18 mouse cellular contexts compared by ENCODE assay signal in the genomic region with DNA sequence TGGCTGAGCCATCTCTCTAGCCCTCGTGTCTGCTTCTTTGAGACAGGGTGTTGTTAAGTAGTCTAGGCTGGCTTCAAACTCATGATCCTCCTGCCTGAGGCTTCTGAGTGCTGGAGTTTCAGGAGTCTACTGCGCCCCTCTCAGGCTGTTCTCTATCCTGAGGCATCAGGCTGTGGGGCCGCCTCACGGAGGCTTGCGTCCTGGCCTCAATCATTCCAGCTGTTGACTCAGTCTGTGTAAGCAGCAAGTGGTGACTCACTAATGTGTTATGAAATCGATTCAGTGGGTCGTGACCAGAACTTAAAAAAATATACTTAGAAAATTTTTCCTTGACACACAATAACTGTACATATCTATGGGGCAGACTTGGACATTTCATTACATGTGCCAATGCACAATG. TPM values are rescaled to one million over a fixed set of nuclear protein-coding genes. Genes with fewer than 3 reads are reported as not detected.
A peak's percentile ranks its signal among the peaks of the same experiment; 100 is the strongest.
DNase-seq lines count a peak whose midpoint lies in the region; ATAC-seq and TF ChIP-seq lines count a peak whose summit lies in the region.
"Had no signal": no experiment of that assay in that cellular context is flagged by ENCODE, and none has a peak within 500 bp of the region (broad histone marks: within the 10 kb centered on the region; RNA-seq: fewer than 3 reads in every experiment).

No protein-coding gene starts in this region.

- intact Hi-C loops in gastrocnemius, postnatal 14 days (cut with DNase I; ENCODE audit: low total_unique reads): no loop called here

- peak; percentile 45 for DNase-seq in gastrocnemius, postnatal 14 days
- DNase-seq in gastrocnemius, postnatal 10 days: no peak
- DNase-seq in 416B (ENCODE audit: low read depth): peak; percentile 91
- peak; percentile 72 for DNase-seq in lung, postnatal 36 days
- no peak for DNase-seq in left cerebral cortex, adult 8-10 months (ENCODE audit: low spot score in 2 of 2)
- no peak for DNase-seq in right cerebral cortex, adult 2 months (ENCODE audit: low spot score in 2 of 2)
- DNase-seq: cerebellum, adult 9-10 months; gastrocnemius, postnatal 36 days; layer of hippocampus, adult 9-11 months; liver, postnatal 0 days; thymus, adult 18-20 months had no signal

- H3K4me1 ChIP-seq in bone marrow macrophage, adult 2 months (ENCODE audit: control insufficient read depth, insufficient read depth, low read length): peaks cover 16% of the 10 kb centered on the region
- peaks cover 36% of the 10 kb centered on the region for H3K4me1 ChIP-seq in kidney, embryonic 16.5 days (ENCODE audit: insufficient read depth, low read length)

- H3K27me3 ChIP-seq in kidney, embryonic 16.5 days (ENCODE audit: insufficient read depth, low read length): no peaks in the 10 kb centered on the region
- H3K27me3 ChIP-seq: heart, embryonic 15.5 days had no signal

- H3K9me3 ChIP-seq in kidney, embryonic 16.5 days (ENCODE audit: low read length): no peaks in the 10 kb centered on the region
- H3K9me3 ChIP-seq: heart, embryonic 15.5 days; limb, embryonic 13.5 days; midbrain, embryonic 13.5 days had no signal

- WGBS in kidney, embryonic 16.5 days: 59% methylated on average over 7 of the region's 7 CpGs

- H3K36me3 ChIP-seq in kidney, embryonic 16.5 days (ENCODE audit: insufficient read depth, low read length): 0 out of 2 replicates have a peak, but pooled peaks cover 4% of the 10 kb centered on the region
- H3K36me3 ChIP-seq: heart, embryonic 15.5 days; midbrain, embryonic 13.5 days had no signal

- H3K9ac ChIP-seq in kidney, embryonic 16.5 days (replicated peaks; ENCODE audit: low read length): no peak overlapping the region
- H3K9ac ChIP-seq: heart, embryonic 15.5 days; hindbrain, embryonic 14.5 days; limb, embryonic 13.5 days; liver, postnatal 0 days; midbrain, embryonic 13.5 days had no signal

- TF ChIP-seq CTCF in bone marrow macrophage, adult 2 months (IDR thresholded peaks at IDR 0.05; ENCODE audit: low read depth, low read length): no peak

- H3K4me2 ChIP-seq in kidney, embryonic 16.5 days (replicated peaks; ENCODE audit: low read depth, low read length): no peak overlapping the region
- H3K4me2 ChIP-seq: heart, embryonic 15.5 days; hindbrain, embryonic 14.5 days; limb, embryonic 13.5 days; midbrain, embryonic 13.5 days had no signal

- ATAC-seq in kidney, embryonic 16.5 days (ENCODE audit: low FRiP score, low TSS enrichment): no peak
- ATAC-seq: liver, postnatal 0 days; midbrain, embryonic 13.5 days had no signal

- H3K4me3 ChIP-seq in bone marrow macrophage, adult 2 months (ENCODE audit: insufficient read depth, low read length): no peak overlapping the region
- H3K4me3 ChIP-seq in kidney, embryonic 16.5 days (ENCODE audit: low read length): no peak overlapping the region
- H3K4me3 ChIP-seq: heart, embryonic 15.5 days; limb, embryonic 13.5 days; midbrain, embryonic 13.5 days had no signal

- peak overlapping the region; percentile 49 for H3K27ac ChIP-seq in bone marrow macrophage, adult 2 months (ENCODE audit: insufficient read depth, low read depth, low read length)
- H3K27ac ChIP-seq in kidney, embryonic 16.5 days (ENCODE audit: low read length): no peak overlapping the region
- H3K27ac ChIP-seq: heart, embryonic 15.5 days; hindbrain, embryonic 14.5 days; limb, embryonic 13.5 days; midbrain, embryonic 13.5 days had no signal

- TF ChIP-seq POLR2A in bone marrow macrophage, adult 2 months (IDR thresholded peaks at IDR 0.05; ENCODE audit: borderline replicate concordance, low read depth, low read length): no peak

RNA-seq across cellular contexts. Expression of a gene that starts 19.7 kb away (rescaled TPM):
- 10 to 100 TPM; 14.7 to 22.6 TPM for total RNA-seq in gastrocnemius, postnatal 14 days (2021)
- 10 to 100 TPM; 29.2 to 44.6 TPM for total RNA-seq in gastrocnemius, postnatal 10 days (2021)
- 3.7 and 5.1 TPM in 2 replicates for polyA plus RNA-seq in bone marrow macrophage, adult 2 months (2012; ENCODE audit: insufficient read depth, insufficient read length, missing spikeins)
- 1 to 10 TPM; 1.3 to 2.2 (median 1.8) TPM for total RNA-seq in left cerebral cortex, adult 8-10 months (2022)
- 12.3 and 14.9 TPM in 2 replicates for polyA plus RNA-seq in kidney, embryonic 16.5 days (2015; fragmentation: Nextera tagmentation; extraction: Ambion mirVana)

RNA-seq across cellular contexts. Expression of a gene that starts 29.0 kb away (rescaled TPM):
- total RNA-seq in gastrocnemius, postnatal 14 days (2021): 10 to 100 TPM; 38.6 to 42.4 TPM
- total RNA-seq in gastrocnemius, postnatal 10 days (2021): 10 to 100 TPM; 60.5 to 84.3 TPM
- polyA plus RNA-seq in bone marrow macrophage, adult 2 months (2012; ENCODE audit: insufficient read depth, insufficient read length, missing spikeins): 129 and 144 TPM in 2 replicates
- 100 to 1,000 TPM; 414 to 471 (median 424) TPM for total RNA-seq in left cerebral cortex, adult 8-10 months (2022)
- 52.0 and 52.1 TPM in 2 replicates for polyA plus RNA-seq in kidney, embryonic 16.5 days (2015; fragmentation: Nextera tagmentation; extraction: Ambion mirVana)

RNA-seq across cellular contexts. Expression of a gene that starts 59.1 kb away (rescaled TPM):
- total RNA-seq in gastrocnemius, postnatal 14 days (2021): not detected
- total RNA-seq in gastrocnemius, postnatal 10 days (2021): not detected
- not detected in 2 replicates for polyA plus RNA-seq in bone marrow macrophage, adult 2 months (2012; ENCODE audit: insufficient read depth, insufficient read length, missing spikeins)
- not detected for total RNA-seq in left cerebral cortex, adult 8-10 months (2022)
- polyA plus RNA-seq in kidney, embryonic 16.5 days (2015; fragmentation: Nextera tagmentation; extraction: Ambion mirVana): 0.27 and 0.71 TPM in 2 replicates
- total RNA-seq: gastrocnemius, postnatal 36 days had no signal
- polyA plus RNA-seq: spleen, adult 2 months had no signal

Comparison
In these comparisons a context has a peak if more than half of its experiments do, and no peak if none do; other contexts are left out.
1. DNase-seq: peak in gastrocnemius, postnatal 14 days (single experiment), 416B (single experiment) and lung, postnatal 36 days (single experiment); none in gastrocnemius, postnatal 10 days (single experiment), left cerebral cortex, adult 8-10 months (0 of 2) and right cerebral cortex, adult 2 months (0 of 2).
2. RNA of a gene that starts 19.7 kb away (total RNA-seq): 29.2 to 44.6 TPM in gastrocnemius, postnatal 10 days and 14.7 to 22.6 TPM in gastrocnemius, postnatal 14 days; 1.3 to 2.2 TPM in left cerebral cortex, adult 8-10 months; every median in the first group is over 4 times any median in the second.
3. RNA of a gene that starts 29.0 kb away (total RNA-seq): 414 to 471 TPM in left cerebral cortex, adult 8-10 months; 60.5 to 84.3 TPM in gastrocnemius, postnatal 10 days and 38.6 to 42.4 TPM in gastrocnemius, postnatal 14 days; every median in the first group is over 4 times any median in the second.